Mouse (Mus musculus): ENCODE measurements around the gene Arhgap35. TPM values are rescaled to one million over a fixed set of nuclear protein-coding genes. Genes with fewer than 3 reads are reported as not detected.

Arhgap35 gene
- polyA plus RNA-seq, 1 experiment: 4.0 TPM

- TF ChIP-seq GATA1 (IDR thresholded peaks at IDR 0.05; ENCODE audit: low read length): no peak
Observed at GRCm38 (mm10) chr7:16496260-16496659, 118.5 kb downstream of the Arhgap35 start.

- no peak for TF ChIP-seq GATA1 (IDR thresholded peaks at IDR 0.05; ENCODE audit: low read length)
Observed at GRCm38 (mm10) chr7:16493361-16493760, 121.4 kb downstream of the Arhgap35 start.

- TF ChIP-seq GATA1 (IDR thresholded peaks at IDR 0.05; ENCODE audit: low read length): no peak
Observed at GRCm38 (mm10) chr7:16492211-16492610, 122.6 kb downstream of the Arhgap35 start.

- TF ChIP-seq GATA1 (IDR thresholded peaks at IDR 0.05; ENCODE audit: low read length): no peak
Observed at GRCm38 (mm10) chr7:16491759-16492158, 123.0 kb downstream of the Arhgap35 start.

- TF ChIP-seq GATA1 (IDR thresholded peaks at IDR 0.05; ENCODE audit: low read length): no peak
Observed at GRCm38 (mm10) chr7:16489948-16490347, 124.8 kb downstream of the Arhgap35 start.

- no peak for TF ChIP-seq GATA1 (IDR thresholded peaks at IDR 0.05; ENCODE audit: low read length)
Observed at GRCm38 (mm10) chr7:16488816-16489215, 126.0 kb downstream of the Arhgap35 start.

GRCm38 (mm10) chr7:16477628-16478027 lies 137.2 kb downstream of the Arhgap35 start, which contains the start of gene Npas1:
TSS of gene Npas1 (minus strand) at chr7:16477728.
- no peak for TF ChIP-seq GATA1 (IDR thresholded peaks at IDR 0.05; ENCODE audit: low read length)

- TF ChIP-seq GATA1 (IDR thresholded peaks at IDR 0.05; ENCODE audit: low read length): no peak
Observed at GRCm38 (mm10) chr7:16476600-16476989, 138.2 kb downstream of the Arhgap35 start.

- TF ChIP-seq GATA1 (IDR thresholded peaks at IDR 0.05; ENCODE audit: low read length): no peak
Observed at GRCm38 (mm10) chr7:16475764-16476599, 138.8 kb downstream of the Arhgap35 start.

- TF ChIP-seq GATA1 (IDR thresholded peaks at IDR 0.05; ENCODE audit: low read length): no peak
Observed at GRCm38 (mm10) chr7:16475321-16475720, 139.5 kb downstream of the Arhgap35 start.

- TF ChIP-seq GATA1 (IDR thresholded peaks at IDR 0.05; ENCODE audit: low read length): no peak
Observed at GRCm38 (mm10) chr7:16474445-16474844, 140.3 kb downstream of the Arhgap35 start.

- no peak for TF ChIP-seq GATA1 (IDR thresholded peaks at IDR 0.05; ENCODE audit: low read length)
Observed at GRCm38 (mm10) chr7:16473847-16474246, 140.9 kb downstream of the Arhgap35 start.

GRCm38 (mm10) chr7:16472116-16472709 lies 142.6 kb downstream of the Arhgap35 start:
- TF ChIP-seq GATA1 (IDR thresholded peaks at IDR 0.05; ENCODE audit: low read length): no peak

- TF ChIP-seq GATA1 (IDR thresholded peaks at IDR 0.05; ENCODE audit: low read length): no peak
Observed at GRCm38 (mm10) chr7:16471549-16471948, 143.2 kb downstream of the Arhgap35 start.

- no peak for TF ChIP-seq GATA1 (IDR thresholded peaks at IDR 0.05; ENCODE audit: low read length)
Observed at GRCm38 (mm10) chr7:16468115-16468514, 146.7 kb downstream of the Arhgap35 start.

- no peak for TF ChIP-seq GATA1 (IDR thresholded peaks at IDR 0.05; ENCODE audit: low read length)
Observed at GRCm38 (mm10) chr7:16466565-16466964, 148.2 kb downstream of the Arhgap35 start.

- TF ChIP-seq GATA1 (IDR thresholded peaks at IDR 0.05; ENCODE audit: low read length): no peak
Observed at GRCm38 (mm10) chr7:16465568-16465967, 149.2 kb downstream of the Arhgap35 start.
